ENCODE assay signal across 8 mouse cellular contexts in genomic region chr11:98329081-98329959, GRCm38 (mm10). TPM values are rescaled to one million over a fixed set of nuclear protein-coding genes. Genes with fewer than 3 reads are reported as not detected.
A peak's percentile ranks its signal among the peaks of the same experiment; 100 is the strongest.
DNase-seq lines count a peak whose midpoint lies in the region; ATAC-seq lines count a peak whose summit lies in the region.
"Had no signal": no experiment of that assay in that cellular context is flagged by ENCODE, and none has a peak within 500 bp of the region (broad histone marks: within the 10 kb centered on the region; RNA-seq: fewer than 3 reads in every experiment).

Gene Neurod2, minus strand, starts transcription at chr11:98329648.

- H3K9ac ChIP-seq in neural tube, embryonic 11.5 days (ENCODE audit: low read length), result no peak within 1 kb of the TSS
- no peak within 1 kb of the TSS for H3K9ac ChIP-seq in embryonic facial prominence, embryonic 15.5 days
- H3K9ac ChIP-seq in neural tube, embryonic 12.5 days, result peak within 1 kb of the TSS; percentile 55

- H3K27ac ChIP-seq in neural tube, embryonic 11.5 days (ENCODE audit: low read depth, low read length), result no peak within 1 kb of the TSS
- H3K27ac ChIP-seq in embryonic facial prominence, embryonic 15.5 days (replicated peaks), result no peak within 1 kb of the TSS
- H3K27ac ChIP-seq in neural tube, embryonic 12.5 days, result no peak within 1 kb of the TSS

- ATAC-seq in neural tube, embryonic 11.5 days (ENCODE audit: insufficient read depth, low FRiP score, low TSS enrichment), result no peak
- no peak for ATAC-seq in embryonic facial prominence, embryonic 15.5 days (ENCODE audit: insufficient number of reproducible peaks, low FRiP score, low TSS enrichment, low read depth)
- ATAC-seq in neural tube, embryonic 12.5 days (ENCODE audit: low FRiP score, low read depth), result no peak

- no peaks in the 10 kb centered on the region for H3K36me3 ChIP-seq in neural tube, embryonic 11.5 days (ENCODE audit: control insufficient read depth, insufficient read depth, low read length)
- no peaks in the 10 kb centered on the region for H3K36me3 ChIP-seq in embryonic facial prominence, embryonic 15.5 days
- no peaks in the 10 kb centered on the region for H3K36me3 ChIP-seq in neural tube, embryonic 12.5 days

- peak within 1 kb of the TSS; percentile 32 for H3K4me2 ChIP-seq in neural tube, embryonic 11.5 days (ENCODE audit: low read depth)
- H3K4me2 ChIP-seq in embryonic facial prominence, embryonic 15.5 days (replicated peaks), result peak within 1 kb of the TSS; percentile 42
- H3K4me2 ChIP-seq in neural tube, embryonic 12.5 days (replicated peaks), result peak within 1 kb of the TSS; percentile 55

- peaks cover 9% of the 10 kb centered on the region for H3K4me1 ChIP-seq in neural tube, embryonic 11.5 days (ENCODE audit: control insufficient read depth, insufficient read depth, low read length)
- H3K4me1 ChIP-seq in embryonic facial prominence, embryonic 15.5 days, result peaks cover 27% of the 10 kb centered on the region
- H3K4me1 ChIP-seq in neural tube, embryonic 12.5 days, result peaks cover 38% of the 10 kb centered on the region

- H3K27me3 ChIP-seq in neural tube, embryonic 11.5 days (ENCODE audit: control insufficient read depth, insufficient read depth, low read length), result peaks cover 93% of the 10 kb centered on the region
- peaks cover 100% of the 10 kb centered on the region for H3K27me3 ChIP-seq in embryonic facial prominence, embryonic 15.5 days
- H3K27me3 ChIP-seq in neural tube, embryonic 12.5 days (replicated peaks), result peaks cover 98% of the 10 kb centered on the region

- WGBS in neural tube, embryonic 11.5 days, result 2% methylated on average over 38 of the region's 38 CpGs
- WGBS in embryonic facial prominence, embryonic 15.5 days, result 3% methylated on average over 36 of the region's 38 CpGs
- WGBS in neural tube, embryonic 12.5 days, result 1% methylated on average over 38 of the region's 38 CpGs

- H3K4me3 ChIP-seq in neural tube, embryonic 11.5 days (ENCODE audit: low read depth, low read length), result peak within 1 kb of the TSS; percentile 21
- H3K4me3 ChIP-seq in embryonic facial prominence, embryonic 15.5 days (replicated peaks), result peak within 1 kb of the TSS; percentile 32
- peak within 1 kb of the TSS; percentile 44 for H3K4me3 ChIP-seq in neural tube, embryonic 12.5 days
- H3K4me3 ChIP-seq: myocyte had no signal

- peak; percentile 12 for DNase-seq in neural tube, embryonic 11.5 days (ENCODE audit: low spot score)
- no peak for DNase-seq in neural tube, embryonic 10.5 days (ENCODE audit: extremely low spot score, low spot score)
- DNase-seq in layer of hippocampus, postnatal 25 days (ENCODE audit: extremely low spot score in 1 of 2, low spot score in 1 of 2), result peak in 1 of 2 experiments; percentile 75
- DNase-seq in embryo, embryonic 10.5 days (ENCODE audit: low spot score), result no peak
- DNase-seq in spleen, postnatal 4 days (ENCODE audit: low spot score in 2 of 2), result no peak

- H3K9me3 ChIP-seq in neural tube, embryonic 11.5 days (ENCODE audit: control insufficient read depth, low read length), result no peaks in the 10 kb centered on the region
- no peaks in the 10 kb centered on the region for H3K9me3 ChIP-seq in embryonic facial prominence, embryonic 15.5 days (replicated peaks)
- H3K9me3 ChIP-seq in neural tube, embryonic 12.5 days, result no peaks in the 10 kb centered on the region

RNA-seq across cellular contexts. Expression of gene Neurod2, which starts in this region (rescaled TPM):
- polyA plus RNA-seq in neural tube, embryonic 11.5 days (2014; fragmentation: Nextera tagmentation; extraction: Ambion mirVana), result 1.2 TPM in 2 replicates
- polyA plus RNA-seq in embryonic facial prominence, embryonic 15.5 days (2015; fragmentation: Nextera tagmentation; extraction: Ambion mirVana), result 0.09 TPM in 1 of 2 replicates, not detected in the other
- total RNA-seq in layer of hippocampus, postnatal 25 days (2021), result 100 to 1,000 TPM; 139 to 148 TPM
- polyA plus RNA-seq in neural tube, embryonic 12.5 days (2016; fragmentation: Nextera tagmentation; extraction: Ambion mirVana), result 10.0 and 11.2 TPM in 2 replicates
- polyA plus RNA-seq: myocyte had no signal
